Mouse (Mus musculus) CD4-positive helper T cell, adult 2 months (primary cell): Measurements from ENCODE around the gene Dyrk3.
A peak's percentile ranks its signal among the peaks of the same experiment; 100 is the strongest.

Experiments
- DNase-seq: peaks from one replicate; pipeline ENCODE4 v3.0.0-alpha.2; 2012; ENCODE audit warnings: low read depth, missing footprints, low spot score

The Dyrk3 gene

DNA sequence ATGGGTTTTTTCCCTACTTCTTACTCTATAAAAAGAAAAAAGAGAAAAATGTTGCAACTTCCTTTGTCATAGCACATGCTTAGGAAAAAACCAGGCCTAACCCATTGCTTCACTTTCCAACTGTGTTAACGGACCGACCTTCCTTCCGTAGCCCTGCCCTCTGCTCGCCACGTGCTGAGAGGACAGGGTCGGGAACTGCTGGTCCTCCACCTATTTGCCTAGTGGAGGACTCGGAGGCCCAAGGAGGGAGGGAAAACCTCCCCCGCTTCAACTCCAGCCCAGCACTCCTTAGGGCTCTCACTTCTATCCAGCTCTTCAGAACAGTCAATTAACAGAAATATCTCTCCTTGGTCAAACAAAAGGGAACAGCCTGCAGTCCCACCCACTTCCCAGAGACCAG lies 53.9 kb downstream of the Dyrk3 start:
- no peak for DNase-seq

DNA sequence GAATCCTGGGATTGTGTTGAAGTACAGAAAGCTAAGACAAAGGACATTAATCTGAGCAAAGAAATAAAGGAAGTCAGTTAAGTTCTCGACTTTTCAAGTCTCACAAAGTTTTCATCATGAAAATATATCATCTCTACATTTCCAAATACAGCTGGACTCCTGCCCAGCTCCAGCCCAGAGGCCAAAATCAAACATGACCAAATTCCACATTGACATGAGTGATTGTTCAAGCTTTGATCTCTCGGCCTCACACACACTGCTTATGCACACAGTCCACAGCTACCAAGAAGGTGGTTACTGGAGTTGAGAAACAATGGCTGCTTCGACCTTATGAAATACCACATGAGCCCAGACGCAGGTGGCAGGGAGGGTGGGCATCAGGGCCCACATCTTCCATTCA lies 54.5 kb downstream of the Dyrk3 start:
- DNase-seq = no peak

DNA sequence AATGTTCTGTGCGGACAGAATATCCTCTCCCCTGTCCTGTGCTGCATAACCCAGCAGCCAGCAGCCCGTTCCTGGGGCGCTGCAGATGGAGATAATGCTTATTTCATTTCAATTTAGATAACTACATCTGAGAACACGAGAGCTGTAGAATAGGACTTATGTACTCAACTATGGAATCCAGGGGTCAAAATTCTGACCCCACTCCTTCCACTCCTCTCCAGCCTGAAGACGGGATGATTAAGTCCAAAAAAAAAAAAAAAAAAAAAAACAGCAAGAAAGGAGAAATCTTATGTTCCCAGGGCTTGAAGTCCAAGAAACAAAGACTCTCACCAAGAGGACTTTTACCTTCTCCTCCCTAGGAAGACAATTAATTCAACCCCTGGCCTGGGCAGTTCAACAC lies 55.0 kb downstream of the Dyrk3 start:
- DNase-seq = no peak

DNA sequence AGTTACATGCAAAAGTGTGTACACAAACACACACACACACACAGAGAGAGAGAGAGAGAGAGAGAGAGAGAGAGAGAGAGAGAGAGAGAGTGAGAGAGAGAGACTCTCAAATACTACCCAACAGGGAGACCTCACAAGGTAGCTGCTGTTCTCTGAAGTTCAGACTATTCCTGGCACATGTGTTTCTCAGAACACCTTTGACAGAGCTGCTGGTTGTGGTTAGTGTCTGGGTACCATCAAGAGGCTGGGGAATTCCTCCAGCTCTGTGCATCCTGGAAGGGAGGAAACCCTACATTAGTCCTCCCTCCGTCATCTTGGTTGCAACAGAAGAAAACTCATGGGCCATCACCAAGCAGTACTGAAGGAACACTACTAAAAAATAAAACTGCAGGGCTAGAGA lies 57.5 kb downstream of the Dyrk3 start:
- peak; percentile 78 for DNase-seq

DNA sequence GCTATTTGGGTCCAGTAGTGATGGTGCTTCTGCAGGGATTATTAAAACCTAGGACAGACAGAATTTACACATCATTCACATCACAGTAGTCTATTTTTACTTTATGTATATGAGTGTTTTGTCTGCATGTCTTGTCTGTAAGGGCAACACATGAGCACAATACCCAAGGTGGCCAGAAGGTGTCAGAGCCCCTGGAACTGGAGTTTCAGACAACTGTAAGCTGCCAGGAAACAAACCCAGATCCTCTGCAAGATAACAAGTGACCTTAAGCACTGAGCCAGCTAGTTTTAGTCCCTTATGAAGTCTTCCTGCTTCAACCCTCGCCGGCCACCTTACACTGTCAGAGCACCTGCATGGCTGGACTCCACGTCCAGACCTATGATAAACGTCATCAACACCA lies 58.4 kb downstream of the Dyrk3 start:
- peak; percentile 62 for DNase-seq

DNA sequence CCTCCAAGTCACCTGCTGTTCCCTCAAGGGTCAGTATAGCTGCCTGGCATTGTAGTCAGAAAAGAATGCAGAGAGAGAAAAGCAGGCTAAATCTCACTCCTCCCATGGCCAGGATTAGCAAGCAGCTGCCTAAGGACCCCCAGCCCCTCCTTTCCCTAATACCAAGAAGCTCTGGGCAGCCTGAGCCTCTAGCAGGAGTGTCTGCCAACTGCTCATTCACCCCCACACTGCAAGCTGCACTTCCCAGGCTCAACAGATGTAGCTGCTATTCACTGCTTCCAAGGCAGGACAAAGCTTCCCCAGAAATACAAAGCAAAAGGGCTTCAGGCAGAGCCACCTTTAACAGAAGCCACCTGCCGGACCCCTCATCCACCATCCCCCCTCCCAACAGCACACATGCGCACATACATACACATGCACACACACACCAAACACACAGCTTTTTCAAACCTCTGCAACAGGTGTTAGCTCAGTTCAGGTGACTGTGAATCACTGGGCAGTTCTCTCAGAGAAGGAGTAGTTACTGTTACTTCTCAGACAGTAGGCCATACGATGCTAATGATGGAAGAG lies 59.3 kb downstream of the Dyrk3 start:
- no peak for DNase-seq
